Mouse (Mus musculus): Measurements from ENCODE around the gene Olfr726.

The Olfr726 gene

GRCm38 (mm10) chr14:50090853-50091252 lies at the start of gene Olfr726:
Olfr726 (minus strand) TSS chr14:50090953.
- DNase-seq (ENCODE audit: low spot score in 2 of 2), result no peak

- DNase-seq (ENCODE audit: low spot score in 2 of 2), result no peak
Observed at GRCm38 (mm10) chr14:50122886-50123285, 32.1 kb upstream of the Olfr726 start, which contains the start of gene Olfr727. Olfr727 (plus strand) TSS chr14:50123186.

- DNase-seq (ENCODE audit: low spot score in 2 of 2), result no peak
Observed at GRCm38 (mm10) chr14:50062733-50063104, 28.0 kb downstream of the Olfr726 start.

- peak; percentile 33 to 53 for DNase-seq (ENCODE audit: low spot score in 2 of 2)
Observed at GRCm38 (mm10) chr14:50061955-50062732, 28.6 kb downstream of the Olfr726 start.

- peak; percentile 0 for DNase-seq (ENCODE audit: low spot score in 2 of 2)
Observed at GRCm38 (mm10) chr14:50061590-50061954, 29.2 kb downstream of the Olfr726 start.

- no peak for DNase-seq (ENCODE audit: low spot score in 2 of 2)
Observed at GRCm38 (mm10) chr14:50061179-50061578, 29.6 kb downstream of the Olfr726 start.

GRCm38 (mm10) chr14:50040275-50040674 lies 50.5 kb downstream of the Olfr726 start, which contains the start of gene Olfr725:
Olfr725 (minus strand) TSS chr14:50040375.
- DNase-seq (ENCODE audit: low spot score in 2 of 2), result no peak
